Mouse (Mus musculus): ENCODE results near the gene Gpatch8.
A peak's percentile ranks its signal among the peaks of the same experiment; 100 is the strongest.

Gpatch8 gene

DNA sequence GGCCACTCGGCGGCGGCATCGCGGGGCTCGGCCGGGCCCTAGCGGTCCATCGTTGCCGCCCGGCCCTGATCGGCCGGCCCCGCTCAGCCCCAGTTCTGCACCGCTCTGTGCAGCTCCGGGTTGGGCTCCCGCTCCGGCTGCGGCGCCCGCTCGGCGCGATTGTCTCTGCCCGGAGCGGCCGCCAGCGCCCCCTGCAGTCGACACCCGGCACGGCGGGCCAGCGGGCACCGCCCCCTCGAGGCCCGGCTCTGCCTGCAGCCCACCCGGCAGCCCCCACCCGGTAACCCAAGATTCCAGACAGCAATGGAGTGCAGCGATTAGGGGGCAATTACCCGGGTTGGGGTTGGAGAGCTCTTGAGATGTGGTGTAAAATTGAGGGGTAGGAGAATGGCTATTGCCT, 108.7 kb downstream of the Gpatch8 start, which contains the start of gene Fam171a2:
TSS of gene Fam171a2 (minus strand) at position 186 of the 400 bp plus-strand sequence.
- DNase-seq: peak; percentile 78

GRCm38 (mm10) chr11:102446581-102447461, 109.4 kb downstream of the Gpatch8 start:
- DNase-seq: no peak

GRCm38 (mm10) chr11:102445891-102446361, 110.3 kb downstream of the Gpatch8 start:
- no peak for DNase-seq

GRCm38 (mm10) chr11:102445264-102445890, 110.8 kb downstream of the Gpatch8 start:
- DNase-seq: peak; percentile 38

DNA sequence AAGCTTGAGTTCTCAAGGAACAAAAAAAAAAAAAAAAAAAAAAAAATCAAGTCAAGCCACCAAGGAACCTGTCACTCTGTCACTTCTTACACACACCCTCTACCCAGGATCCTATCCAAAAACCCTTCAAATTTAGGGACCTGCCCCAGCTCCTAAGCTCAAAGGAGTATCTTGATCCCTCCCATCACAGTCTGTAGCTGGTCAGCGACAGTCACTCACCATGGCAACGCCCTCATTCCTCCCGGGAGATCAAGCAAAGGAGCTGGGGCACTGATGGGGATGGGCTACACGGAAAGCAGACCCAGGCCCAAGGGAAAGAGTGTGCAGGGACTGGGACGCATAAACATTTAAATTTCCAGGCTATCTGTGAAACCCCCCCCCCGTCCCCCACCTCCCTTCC, 111.4 kb downstream of the Gpatch8 start:
- DNase-seq: no peak

DNA sequence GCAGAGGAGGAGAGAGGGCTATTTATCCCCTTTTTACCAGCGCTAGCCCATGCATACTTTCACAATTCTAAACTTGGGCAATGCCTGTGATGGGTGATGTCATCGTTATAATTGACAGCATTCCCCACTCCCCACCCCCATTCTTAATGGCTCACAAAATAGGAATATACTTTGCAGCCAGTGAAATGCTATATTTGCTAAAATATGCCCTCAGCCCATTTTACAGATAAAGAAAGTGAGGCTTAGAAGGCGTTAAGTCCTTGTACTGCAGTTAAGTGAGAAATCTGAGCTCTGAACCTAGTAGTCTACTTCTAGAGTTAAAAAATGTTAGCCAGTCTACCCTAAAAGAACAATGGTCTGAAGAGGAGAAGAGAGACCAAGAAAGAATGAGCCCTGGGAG, 111.9 kb downstream of the Gpatch8 start:
- no peak for DNase-seq

DNA sequence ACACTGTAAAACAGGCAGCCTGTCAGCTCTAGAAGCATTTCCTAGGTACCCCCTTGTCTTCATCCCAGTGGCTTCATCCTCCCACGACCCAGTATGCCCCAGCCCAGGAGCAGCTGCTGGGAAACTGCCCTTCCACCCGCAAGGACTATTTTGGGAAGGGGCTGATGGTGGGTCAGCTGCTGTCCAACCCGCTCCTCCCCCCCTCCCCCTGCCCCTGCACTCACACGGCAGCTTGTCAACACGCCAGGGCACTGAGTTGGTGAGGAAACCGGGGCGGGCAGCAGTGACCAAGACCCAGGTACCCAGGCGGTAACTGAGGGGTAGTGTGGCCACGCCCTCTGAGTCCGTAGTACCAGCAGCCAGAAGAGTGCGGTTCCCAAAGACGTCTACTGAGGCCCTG, 112.5 kb downstream of the Gpatch8 start:
- no peak for DNase-seq

DNA sequence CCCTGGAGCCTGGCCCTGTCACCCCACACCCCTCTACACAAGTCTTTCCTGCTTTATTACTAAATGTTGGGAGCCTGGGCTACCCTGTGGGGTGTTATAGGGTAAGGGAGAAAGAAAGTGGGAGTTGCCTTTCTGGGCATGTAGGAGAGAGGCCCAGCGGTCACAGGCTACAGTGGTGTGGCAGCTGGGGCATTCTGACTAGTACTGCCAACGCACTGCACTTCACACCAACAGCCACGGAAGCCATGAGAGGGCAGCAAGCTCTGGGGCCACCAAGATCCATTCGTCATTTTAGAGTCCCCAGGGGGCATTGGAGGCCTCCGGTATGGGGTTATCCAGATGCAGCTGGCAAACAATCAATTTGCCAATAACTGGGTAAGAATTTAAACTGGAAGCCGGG, 114.1 kb downstream of the Gpatch8 start:
- no peak for DNase-seq

- no peak for DNase-seq
Measured at GRCm38 (mm10) chr11:102441434-102441833, 114.8 kb downstream of the Gpatch8 start.

GRCm38 (mm10) chr11:102440255-102440654, 115.9 kb downstream of the Gpatch8 start:
- no peak for DNase-seq

GRCm38 (mm10) chr11:102439093-102440082, 116.8 kb downstream of the Gpatch8 start:
- DNase-seq: no peak

- DNase-seq: peak; percentile 86
Measured at GRCm38 (mm10) chr11:102438212-102439092, 117.7 kb downstream of the Gpatch8 start.

- peak; percentile 70 for DNase-seq
Measured at GRCm38 (mm10) chr11:102437120-102438061, 118.8 kb downstream of the Gpatch8 start.

GRCm38 (mm10) chr11:102436471-102436790, 119.8 kb downstream of the Gpatch8 start:
- no peak for DNase-seq

GRCm38 (mm10) chr11:102435754-102436470, 120.3 kb downstream of the Gpatch8 start:
- no peak for DNase-seq

- no peak for DNase-seq
Measured at GRCm38 (mm10) chr11:102434816-102435705, 121.1 kb downstream of the Gpatch8 start.

DNA sequence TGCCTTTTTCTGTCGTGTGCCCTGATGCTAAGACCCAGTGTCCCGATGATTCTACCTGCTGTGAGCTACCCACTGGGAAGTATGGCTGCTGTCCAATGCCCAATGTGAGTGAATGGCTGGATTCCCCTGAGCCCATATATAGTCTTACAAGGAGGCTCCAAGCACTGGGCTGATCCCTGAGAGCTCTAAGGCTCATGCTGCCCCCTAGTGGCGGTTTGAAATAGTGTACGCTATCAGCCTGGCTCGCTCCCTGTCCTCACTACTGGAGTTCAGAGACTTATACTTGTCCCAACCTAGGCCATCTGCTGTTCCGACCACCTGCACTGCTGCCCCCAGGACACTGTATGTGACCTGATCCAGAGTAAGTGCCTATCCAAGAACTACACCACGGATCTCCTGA, 121.8 kb downstream of the Gpatch8 start:
- DNase-seq: peak; percentile 93

GRCm38 (mm10) chr11:102433866-102434265, 122.3 kb downstream of the Gpatch8 start:
- no peak for DNase-seq

DNA sequence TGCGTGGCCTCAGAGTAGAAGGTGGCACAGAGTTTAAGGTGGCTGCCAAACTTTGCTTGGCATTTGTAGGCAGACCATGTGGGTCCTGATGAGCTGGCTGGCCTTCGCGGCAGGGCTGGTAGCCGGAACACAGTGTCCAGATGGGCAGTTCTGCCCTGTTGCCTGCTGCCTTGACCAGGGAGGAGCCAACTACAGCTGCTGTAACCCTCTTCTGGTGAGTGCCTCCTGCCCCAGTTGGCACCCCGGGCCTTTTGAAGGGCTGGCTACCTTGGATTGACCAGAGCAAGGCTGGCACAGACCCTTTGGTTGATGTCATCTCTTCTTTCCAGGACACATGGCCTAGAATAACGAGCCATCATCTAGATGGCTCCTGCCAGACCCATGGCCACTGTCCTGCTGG, 123.3 kb downstream of the Gpatch8 start:
- DNase-seq: no peak

All from lung, postnatal 36 days (tissue).